Mouse (Mus musculus): ENCODE measurements around the gene Nit1. TPM values are rescaled to one million over a fixed set of nuclear protein-coding genes. Genes with fewer than 3 reads are reported as not detected.

Gene Nit1
- 34.8 and 36.9 TPM in 2 replicates for polyA plus RNA-seq (2015; fragmentation: Nextera tagmentation; extraction: Ambion mirVana)

- 1% methylated on average over 53 of the region's 53 CpGs for WGBS
- H3K27ac ChIP-seq (replicated peaks), result peak within 1 kb of the TSS; percentile 80
- peaks cover 35% of the 10 kb centered on the region for H3K4me1 ChIP-seq
- peak within 1 kb of the TSS; percentile 88 for H3K4me2 ChIP-seq
- H3K9ac ChIP-seq, result peak within 1 kb of the TSS; percentile 95
- peak; percentile 88 for ATAC-seq (ENCODE audit: extremely low read depth, insufficient number of reproducible peaks, low FRiP score, low TSS enrichment)
- peak within 1 kb of the TSS; percentile 95 for H3K4me3 ChIP-seq
- H3K36me3 ChIP-seq, result peaks cover 44% of the 10 kb centered on the region
- no peaks in the 10 kb centered on the region for H3K27me3 ChIP-seq (replicated peaks)
- peaks cover 6% of the 10 kb centered on the region; the same call in 1 of the 2 replicates for H3K9me3 ChIP-seq
Observed at GRCm38 (mm10) chr1:171345225-171346094, at the start of gene Nit1, which contains the start of gene Pfdn2. Nit1 (minus strand) TSS chr1:171345646. Pfdn2 (plus strand) TSS chr1:171345670.

GRCm38 (mm10) chr1:171390101-171390500, 44.7 kb upstream of the Nit1 start:
- no peak for ATAC-seq (ENCODE audit: extremely low read depth, insufficient number of reproducible peaks, low FRiP score, low TSS enrichment)

GRCm38 (mm10) chr1:171388376-171389102, 43.1 kb upstream of the Nit1 start, which contains the start of gene Arhgap30:
Arhgap30 (plus strand) TSS chr1:171388954.
- Histone ChIP-seq H3K9me3 (no peaks in the 10 kb centered on the region), H3K4me1 (no peaks in the 10 kb centered on the region), H3K36me3 (no peaks in the 10 kb centered on the region), H3K4me3 (0 out of 2 replicates have a peak within 1 kb of the TSS, but pooled peaks have one; percentile 6), H3K27ac (replicated peaks) (no peak within 1 kb of the TSS), H3K9ac (no peak within 1 kb of the TSS), H3K27me3 (replicated peaks) (peaks cover 15% of the 10 kb centered on the region), H3K4me2 (no peak within 1 kb of the TSS)
- no peak for ATAC-seq (ENCODE audit: extremely low read depth, insufficient number of reproducible peaks, low FRiP score, low TSS enrichment)
- WGBS, result 64% methylated on average over 15 of the region's 15 CpGs

More at GRCm38 (mm10) chr1:171390101-171390500, 44.7 kb upstream of the Nit1 start:
- Histone ChIP-seq H3K4me1 (no peaks in the 10 kb centered on the region), H3K4me2 (no peak overlapping the region), H3K9ac (no peak overlapping the region), H3K36me3 (no peaks in the 10 kb centered on the region), H3K4me3 (no peak overlapping the region), H3K9me3 (no peaks in the 10 kb centered on the region), H3K27me3 (replicated peaks) (0 out of 2 replicates have a peak, but pooled peaks cover 12% of the 10 kb centered on the region), H3K27ac (replicated peaks) (no peak overlapping the region)
- 84% methylated on average over 4 of the region's 4 CpGs for WGBS

DNA sequence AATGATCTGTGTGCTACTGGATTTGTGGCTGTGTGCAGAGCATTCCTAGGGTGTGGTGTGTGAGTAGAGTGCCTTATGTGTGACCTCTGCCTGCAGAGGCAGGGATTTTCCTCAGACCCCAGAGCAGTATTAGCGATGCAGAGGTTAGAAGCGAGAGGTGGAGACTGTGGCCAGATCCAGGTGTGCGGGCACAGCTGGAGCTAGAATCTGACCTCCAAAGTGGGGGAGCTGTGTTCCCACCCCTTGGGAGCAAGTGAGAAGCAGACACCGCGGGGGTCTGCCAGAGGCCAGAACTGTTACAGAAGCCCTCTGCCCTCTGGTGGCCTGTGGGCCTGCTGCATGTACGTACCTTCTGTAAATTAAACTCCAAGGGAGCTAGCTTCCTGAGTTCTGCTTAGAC, 41.7 kb upstream of the Nit1 start:
- Histone ChIP-seq H3K9me3 (no peaks in the 10 kb centered on the region), H3K36me3 (no peaks in the 10 kb centered on the region), H3K4me3 (peak overlapping the region; percentile 33), H3K27me3 (replicated peaks) (peaks cover 14% of the 10 kb centered on the region), H3K4me1 (no peaks in the 10 kb centered on the region), H3K27ac (replicated peaks) (no peak overlapping the region), H3K9ac (peak overlapping the region; percentile 65; the same call in 1 of the 2 replicates), H3K4me2 (peak overlapping the region; percentile 62)
- WGBS, result 12% methylated on average over 6 of the region's 6 CpGs
- ATAC-seq (ENCODE audit: extremely low read depth, insufficient number of reproducible peaks, low FRiP score, low TSS enrichment), result no peak

- Histone ChIP-seq H3K36me3 (no peaks in the 10 kb centered on the region), H3K27ac (replicated peaks) (no peak overlapping the region), H3K27me3 (replicated peaks) (peaks cover 29% of the 10 kb centered on the region), H3K4me3 (no peak overlapping the region), H3K9me3 (no peaks in the 10 kb centered on the region), H3K4me2 (no peak overlapping the region), H3K4me1 (peaks cover 3% of the 10 kb centered on the region), H3K9ac (no peak overlapping the region)
- no peak for ATAC-seq (ENCODE audit: extremely low read depth, insufficient number of reproducible peaks, low FRiP score, low TSS enrichment)
- WGBS, result 59% methylated on average over 9 of the region's 9 CpGs
Observed at GRCm38 (mm10) chr1:171385171-171385570, 39.7 kb upstream of the Nit1 start.

DNA sequence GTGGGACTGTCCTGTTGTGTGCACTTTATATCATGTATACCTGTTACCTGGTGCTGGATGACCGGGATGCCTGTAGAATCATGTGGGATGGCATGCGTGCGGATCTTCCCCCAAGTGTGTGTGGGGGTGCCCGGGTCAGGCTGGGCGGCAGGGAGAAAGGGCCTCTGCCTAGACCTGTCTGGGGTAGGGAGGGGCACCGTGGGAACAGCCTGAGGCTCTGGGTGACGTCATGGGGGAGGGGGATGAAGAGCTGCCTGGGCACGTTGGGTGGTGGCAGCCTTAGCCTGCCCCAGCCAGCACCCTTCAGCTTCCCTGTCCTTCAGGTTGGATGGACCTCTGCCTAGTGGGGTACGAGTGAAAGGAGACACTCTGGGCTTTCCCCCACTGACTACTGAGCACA, 38.9 kb upstream of the Nit1 start:
- ATAC-seq (ENCODE audit: extremely low read depth, insufficient number of reproducible peaks, low FRiP score, low TSS enrichment), result no peak
- H3K4me2 ChIP-seq, result no peak overlapping the region
- H3K4me1 ChIP-seq, result peaks cover 10% of the 10 kb centered on the region
- no peaks in the 10 kb centered on the region for H3K36me3 ChIP-seq
- H3K9ac ChIP-seq, result no peak overlapping the region
- WGBS, result 66% methylated on average over 9 of the region's 9 CpGs
- H3K27ac ChIP-seq (replicated peaks), result no peak overlapping the region
- no peaks in the 10 kb centered on the region for H3K9me3 ChIP-seq
- H3K27me3 ChIP-seq (replicated peaks), result peaks cover 36% of the 10 kb centered on the region
- no peak overlapping the region for H3K4me3 ChIP-seq

- no peak for ATAC-seq (ENCODE audit: extremely low read depth, insufficient number of reproducible peaks, low FRiP score, low TSS enrichment)
- Histone ChIP-seq H3K36me3 (no peaks in the 10 kb centered on the region), H3K4me1 (peaks cover 12% of the 10 kb centered on the region), H3K9me3 (no peaks in the 10 kb centered on the region), H3K4me3 (no peak overlapping the region), H3K9ac (no peak overlapping the region), H3K4me2 (no peak overlapping the region), H3K27me3 (replicated peaks) (peaks cover 39% of the 10 kb centered on the region), H3K27ac (replicated peaks) (no peak overlapping the region)
- WGBS, result 75% methylated on average over 11 of the region's 11 CpGs
Observed at GRCm38 (mm10) chr1:171382096-171382620, 36.7 kb upstream of the Nit1 start.

DNA sequence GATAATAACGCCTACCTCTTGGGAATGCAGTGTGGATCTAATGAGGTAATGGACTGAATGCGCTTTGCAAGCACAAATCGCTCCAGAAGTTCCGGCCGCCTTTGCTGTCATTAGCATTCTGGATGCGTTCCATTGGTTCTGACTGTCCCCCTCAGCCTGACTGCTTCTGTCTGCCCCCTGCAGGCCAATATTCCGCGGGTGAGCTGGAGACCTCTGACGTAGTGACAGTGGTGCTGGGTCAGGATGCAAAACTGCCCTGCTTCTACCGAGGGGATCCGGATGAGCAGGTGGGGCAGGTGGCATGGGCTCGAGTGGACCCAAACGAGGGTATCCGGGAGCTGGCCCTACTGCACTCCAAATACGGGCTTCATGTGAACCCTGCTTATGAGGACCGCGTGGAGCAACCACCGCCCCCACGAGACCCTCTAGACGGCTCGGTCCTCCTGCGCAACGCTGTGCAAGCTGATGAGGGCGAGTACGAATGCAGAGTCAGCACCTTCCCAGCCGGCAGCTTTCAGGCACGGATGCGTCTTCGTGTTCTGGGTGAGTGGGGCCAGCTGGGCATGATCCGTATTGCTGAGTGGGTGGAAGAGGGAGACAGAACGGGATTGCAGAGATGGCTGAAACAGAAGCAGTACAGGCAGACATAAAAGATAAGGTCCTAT, 34.6 kb upstream of the Nit1 start:
- Histone ChIP-seq H3K9me3 (no peaks in the 10 kb centered on the region), H3K4me3 (peak overlapping the region; percentile 41), H3K27ac (replicated peaks) (no peak overlapping the region), H3K36me3 (no peaks in the 10 kb centered on the region), H3K9ac (peak overlapping the region; percentile 66), H3K4me1 (peaks cover 18% of the 10 kb centered on the region), H3K4me2 (peak overlapping the region; percentile 68), H3K27me3 (replicated peaks) (peaks cover 39% of the 10 kb centered on the region)
- WGBS, result 3% methylated on average over 31 of the region's 31 CpGs
- no peak for ATAC-seq (ENCODE audit: extremely low read depth, insufficient number of reproducible peaks, low FRiP score, low TSS enrichment)

GRCm38 (mm10) chr1:171378298-171378697, 32.9 kb upstream of the Nit1 start:
- Histone ChIP-seq H3K4me1 (peaks cover 26% of the 10 kb centered on the region), H3K27ac (replicated peaks) (no peak overlapping the region), H3K27me3 (replicated peaks) (peaks cover 31% of the 10 kb centered on the region), H3K36me3 (no peaks in the 10 kb centered on the region), H3K4me3 (no peak overlapping the region), H3K9me3 (no peaks in the 10 kb centered on the region), H3K9ac (no peak overlapping the region), H3K4me2 (no peak overlapping the region)
- 62% methylated on average over 6 of the region's 6 CpGs for WGBS
- no peak for ATAC-seq (ENCODE audit: extremely low read depth, insufficient number of reproducible peaks, low FRiP score, low TSS enrichment)

DNA sequence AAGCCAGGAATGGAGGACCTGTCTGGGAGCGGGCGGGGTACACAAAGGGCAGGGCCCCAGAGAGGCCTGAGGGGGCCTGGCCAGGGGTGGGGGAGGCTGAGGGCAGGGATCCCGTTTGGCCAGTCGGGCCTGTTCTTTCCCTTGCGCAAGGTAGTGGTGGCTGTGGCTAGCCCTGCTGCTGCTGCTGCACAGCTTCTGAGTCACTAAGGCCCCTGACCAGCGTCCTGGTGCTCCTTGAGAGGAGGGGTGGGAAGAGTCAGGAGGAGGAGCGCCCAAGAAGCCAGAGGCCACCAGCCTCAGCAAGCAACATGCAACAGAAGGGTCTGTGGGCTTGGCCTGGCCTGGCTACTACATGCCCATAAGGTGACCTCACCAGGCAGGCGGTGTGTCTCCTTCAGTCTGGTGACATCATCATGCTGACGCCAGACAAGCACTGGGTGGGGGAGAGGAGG, 30.2 kb upstream of the Nit1 start:
- H3K27ac ChIP-seq (replicated peaks), result no peak overlapping the region
- no peak for ATAC-seq (ENCODE audit: extremely low read depth, insufficient number of reproducible peaks, low FRiP score, low TSS enrichment)
- peaks cover 26% of the 10 kb centered on the region for H3K4me1 ChIP-seq

More for the DNA sequence above, 30.2 kb upstream of the Nit1 start:
- H3K4me2 ChIP-seq, result no peak overlapping the region
- H3K9ac ChIP-seq, result no peak overlapping the region
- no peaks in the 10 kb centered on the region for H3K36me3 ChIP-seq
- no peak overlapping the region for H3K4me3 ChIP-seq
- no peaks in the 10 kb centered on the region for H3K9me3 ChIP-seq
- peaks cover 36% of the 10 kb centered on the region for H3K27me3 ChIP-seq (replicated peaks)
- WGBS, result 39% methylated on average over 9 of the region's 9 CpGs

Measured in heart, embryonic 13.5 days (tissue).